Mouse (Mus musculus): ENCODE data around the gene Neurl1a. TPM values are rescaled to one million over a fixed set of nuclear protein-coding genes. Genes with fewer than 3 reads are reported as not detected.
A peak's percentile ranks its signal among the peaks of the same experiment; 100 is the strongest.

Gene Neurl1a
- total and polyA plus RNA-seq, 2 experiments = 0.28 TPM

DNA sequence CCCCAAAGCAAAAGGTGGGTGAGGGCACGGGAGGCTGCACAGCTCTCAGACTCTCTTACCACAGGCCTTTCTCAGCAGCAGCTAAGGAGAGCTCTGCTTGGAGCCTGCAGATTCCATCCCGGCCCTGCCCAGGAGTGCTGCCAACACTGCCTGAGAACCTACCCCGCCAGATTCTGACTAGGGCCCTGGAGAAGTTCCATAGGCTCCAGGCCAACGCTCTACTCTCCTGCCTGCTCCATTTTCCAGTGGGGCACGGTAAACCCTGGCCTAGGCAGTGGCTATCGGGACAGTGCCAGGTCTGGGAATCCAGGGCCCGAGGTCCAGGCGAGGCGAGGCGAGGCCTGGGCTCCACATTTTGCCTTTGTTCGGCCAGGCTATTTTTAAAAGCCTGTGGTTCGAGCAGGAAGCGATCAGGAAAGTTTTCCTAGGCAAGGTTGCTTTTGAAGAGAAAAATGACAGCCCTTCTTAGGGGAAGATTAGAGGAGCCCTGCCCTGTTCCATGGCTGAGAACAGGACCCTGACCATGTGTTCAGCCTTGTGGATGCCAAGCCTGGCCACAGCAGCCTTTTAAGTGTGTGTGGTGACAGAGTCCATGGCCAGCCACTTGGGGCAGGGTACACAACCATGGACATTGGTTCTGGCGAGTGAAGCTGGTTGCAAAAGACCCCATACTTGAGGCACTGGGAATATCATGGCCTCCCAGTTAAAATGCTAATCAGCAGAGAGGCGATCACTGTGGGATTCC, 101.3 kb downstream of the Neurl1a start:
- DNase-seq (ENCODE audit: extremely low read depth, low read depth, low spot score) = peak; percentile 90
- peak overlapping the region; percentile 36 for H3K27ac ChIP-seq (replicated peaks; ENCODE audit: insufficient read depth, low read depth, low read length)
- TF ChIP-seq POLR2A (IDR thresholded peaks at IDR 0.05; ENCODE audit: extremely low read depth, insufficient read depth, low read length) (no peak), CTCF (IDR thresholded peaks at IDR 0.05; ENCODE audit: low read depth, low read length) (no peak)

DNA sequence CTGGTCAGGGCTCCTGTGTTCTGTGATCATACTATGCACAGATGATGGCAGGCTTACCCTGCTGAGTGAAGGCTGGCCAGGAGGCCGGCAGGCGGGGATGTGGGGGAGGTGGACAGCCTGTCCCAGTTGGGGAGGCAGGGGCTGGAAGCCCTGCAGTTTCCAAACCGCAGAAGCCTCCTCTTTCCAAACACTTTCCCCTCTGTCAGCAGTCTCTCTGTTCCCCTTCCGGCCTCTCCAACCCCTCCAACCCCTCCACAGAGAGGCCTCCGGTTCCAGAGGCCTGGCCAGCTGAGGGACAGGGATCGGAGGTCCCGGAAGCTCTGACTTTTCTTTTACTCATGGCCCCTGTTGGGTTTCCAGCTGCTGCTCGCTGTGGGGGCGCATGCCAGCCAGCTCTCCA, 102.3 kb downstream of the Neurl1a start:
- Histone ChIP-seq H3K4me3 (ENCODE audit: insufficient read depth, low read depth, low read length) (no peak overlapping the region), H3K27ac (replicated peaks; ENCODE audit: insufficient read depth, low read depth, low read length) (peak overlapping the region; percentile 36; the same call in 1 of the 2 replicates), H3K27me3 (ENCODE audit: control insufficient read depth, insufficient read depth, low read length) (no peaks in the 10 kb centered on the region), H3K79me2 (ENCODE audit: control insufficient read depth, insufficient read depth, low read length) (no peaks in the 10 kb centered on the region), H3K9ac (ENCODE audit: low read depth, low read length) (no peak overlapping the region), H3K4me1 (ENCODE audit: control insufficient read depth, insufficient read depth, low read length) (peaks cover 28% of the 10 kb centered on the region), H3K36me3 (ENCODE audit: control insufficient read depth, insufficient read depth, low read length) (peaks cover 6% of the 10 kb centered on the region; the same call in 1 of the 2 replicates)
- WGBS = 78% methylated on average over 9 of the region's 9 CpGs
- TF ChIP-seq POLR2A (IDR thresholded peaks at IDR 0.05; ENCODE audit: extremely low read depth, insufficient read depth, low read length) (no peak), CTCF (IDR thresholded peaks at IDR 0.05; ENCODE audit: low read depth, low read length) (no peak)
- no peak for DNase-seq (ENCODE audit: extremely low read depth, low read depth, low spot score)

More for the DNA sequence above, 101.3 kb downstream of the Neurl1a start:
- no peaks in the 10 kb centered on the region for H3K27me3 ChIP-seq (ENCODE audit: control insufficient read depth, insufficient read depth, low read length)
- H3K36me3 ChIP-seq (ENCODE audit: control insufficient read depth, insufficient read depth, low read length) = peaks cover under 1% of the 10 kb centered on the region; the same call in 1 of the 2 replicates
- peaks cover 28% of the 10 kb centered on the region for H3K4me1 ChIP-seq (ENCODE audit: control insufficient read depth, insufficient read depth, low read length)
- WGBS = 18% methylated on average over 15 of the region's 15 CpGs
- H3K9ac ChIP-seq (ENCODE audit: low read depth, low read length) = no peak overlapping the region
- H3K79me2 ChIP-seq (ENCODE audit: control insufficient read depth, insufficient read depth, low read length) = no peaks in the 10 kb centered on the region
- no peak overlapping the region for H3K4me3 ChIP-seq (ENCODE audit: insufficient read depth, low read depth, low read length)

DNA sequence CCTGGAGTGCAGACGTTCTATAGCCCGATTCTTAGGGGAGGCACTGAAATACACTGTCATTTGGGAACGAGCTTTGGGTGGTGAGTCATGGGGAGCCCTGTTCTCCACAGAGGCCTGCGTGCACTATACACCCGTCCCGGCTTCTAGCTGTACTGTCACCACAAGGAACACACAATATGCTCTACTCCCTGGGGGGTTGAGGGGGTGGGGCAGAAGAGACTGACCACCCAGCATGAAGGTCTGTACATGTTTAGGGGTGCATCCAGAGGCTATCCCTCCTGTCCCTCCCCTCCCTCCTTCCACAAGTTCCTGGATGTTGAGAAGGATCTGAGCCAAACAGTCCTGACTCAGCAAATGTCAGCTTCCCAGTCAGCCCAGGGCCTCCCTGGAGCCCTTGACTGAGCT, 103.4 kb downstream of the Neurl1a start:
- Histone ChIP-seq H3K27me3 (ENCODE audit: control insufficient read depth, insufficient read depth, low read length) (no peaks in the 10 kb centered on the region), H3K36me3 (ENCODE audit: control insufficient read depth, insufficient read depth, low read length) (peaks cover 6% of the 10 kb centered on the region; the same call in 1 of the 2 replicates), H3K27ac (replicated peaks; ENCODE audit: insufficient read depth, low read depth, low read length) (no peak overlapping the region), H3K79me2 (ENCODE audit: control insufficient read depth, insufficient read depth, low read length) (no peaks in the 10 kb centered on the region), H3K4me3 (ENCODE audit: insufficient read depth, low read depth, low read length) (no peak overlapping the region), H3K4me1 (ENCODE audit: control insufficient read depth, insufficient read depth, low read length) (peaks cover 25% of the 10 kb centered on the region), H3K9ac (ENCODE audit: low read depth, low read length) (no peak overlapping the region)
- TF ChIP-seq CTCF (IDR thresholded peaks at IDR 0.05; ENCODE audit: low read depth, low read length) (no peak), POLR2A (IDR thresholded peaks at IDR 0.05; ENCODE audit: extremely low read depth, insufficient read depth, low read length) (no peak)
- 88% methylated on average over 6 of the region's 6 CpGs for WGBS
- no peak for DNase-seq (ENCODE audit: extremely low read depth, low read depth, low spot score)

DNA sequence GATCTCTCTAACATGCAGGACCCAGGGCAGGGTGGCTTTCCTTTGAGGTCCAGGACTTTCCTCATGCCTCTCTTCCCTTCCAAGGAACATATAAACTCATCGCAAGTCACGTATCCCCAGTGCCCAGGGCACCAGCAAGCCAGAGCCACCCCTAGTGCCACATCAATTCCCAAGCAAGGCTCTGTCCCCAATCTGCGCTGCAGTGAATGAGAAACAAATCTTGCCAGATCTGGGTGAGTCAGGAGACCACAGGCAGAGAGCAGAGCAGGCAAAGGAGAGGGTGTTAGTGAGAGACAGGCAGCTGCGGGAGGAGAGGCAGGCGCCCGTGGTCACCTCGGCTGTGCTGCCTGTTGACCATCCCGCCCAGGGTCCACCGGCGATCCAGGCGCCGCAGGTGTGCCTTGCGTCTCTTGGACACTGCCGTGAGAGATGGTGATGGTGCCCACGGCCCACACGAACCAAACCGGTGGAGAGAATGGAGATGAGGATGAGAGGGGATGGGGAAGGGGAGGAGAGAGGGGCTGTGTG, 104.1 kb downstream of the Neurl1a start:
- 98% methylated on average over 17 of the region's 17 CpGs for WGBS
- no peak overlapping the region for H3K9ac ChIP-seq (ENCODE audit: low read depth, low read length)
- no peak for TF ChIP-seq POLR2A (IDR thresholded peaks at IDR 0.05; ENCODE audit: extremely low read depth, insufficient read depth, low read length)
- TF ChIP-seq CTCF (IDR thresholded peaks at IDR 0.05; ENCODE audit: low read depth, low read length) = no peak
- H3K27ac ChIP-seq (replicated peaks; ENCODE audit: insufficient read depth, low read depth, low read length) = no peak overlapping the region
- no peak overlapping the region for H3K4me3 ChIP-seq (ENCODE audit: insufficient read depth, low read depth, low read length)
- no peaks in the 10 kb centered on the region for H3K27me3 ChIP-seq (ENCODE audit: control insufficient read depth, insufficient read depth, low read length)
- no peaks in the 10 kb centered on the region; the same call in 1 of the 2 replicates for H3K79me2 ChIP-seq (ENCODE audit: control insufficient read depth, insufficient read depth, low read length)
- DNase-seq (ENCODE audit: extremely low read depth, low read depth, low spot score) = no peak
- peaks cover 25% of the 10 kb centered on the region for H3K4me1 ChIP-seq (ENCODE audit: control insufficient read depth, insufficient read depth, low read length)
- peaks cover 6% of the 10 kb centered on the region; the same call in 1 of the 2 replicates for H3K36me3 ChIP-seq (ENCODE audit: control insufficient read depth, insufficient read depth, low read length)

DNA sequence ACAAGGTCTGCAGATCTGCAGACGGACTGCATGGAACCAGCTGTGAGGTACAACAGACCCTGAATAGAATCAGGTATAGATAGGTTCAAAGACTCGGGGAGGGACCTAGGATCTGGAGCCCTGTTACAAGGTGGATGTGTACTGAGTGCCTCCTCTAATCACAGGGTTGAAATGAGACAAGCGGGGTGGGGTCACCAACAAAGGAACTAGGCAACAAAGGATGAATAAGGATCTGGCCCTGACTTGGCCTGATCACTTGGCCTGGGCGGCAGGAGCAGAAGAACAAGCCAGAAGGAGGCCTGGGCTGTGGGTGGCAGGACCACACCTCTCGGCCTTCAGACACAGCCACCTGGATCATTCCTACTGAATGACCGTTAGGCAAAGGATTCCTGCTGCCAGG, 107.0 kb downstream of the Neurl1a start:
- no peak overlapping the region for H3K27ac ChIP-seq (replicated peaks; ENCODE audit: insufficient read depth, low read depth, low read length)
- no peak for DNase-seq (ENCODE audit: extremely low read depth, low read depth, low spot score)
- peaks cover 13% of the 10 kb centered on the region for H3K4me1 ChIP-seq (ENCODE audit: control insufficient read depth, insufficient read depth, low read length)
- H3K36me3 ChIP-seq (ENCODE audit: control insufficient read depth, insufficient read depth, low read length) = peaks cover 6% of the 10 kb centered on the region; the same call in 1 of the 2 replicates
- no peaks in the 10 kb centered on the region; the same call in 1 of the 2 replicates for H3K79me2 ChIP-seq (ENCODE audit: control insufficient read depth, insufficient read depth, low read length)
- TF ChIP-seq CTCF (IDR thresholded peaks at IDR 0.05; ENCODE audit: low read depth, low read length) (no peak), POLR2A (IDR thresholded peaks at IDR 0.05; ENCODE audit: extremely low read depth, insufficient read depth, low read length) (no peak)
- no peaks in the 10 kb centered on the region for H3K27me3 ChIP-seq (ENCODE audit: control insufficient read depth, insufficient read depth, low read length)
- H3K4me3 ChIP-seq (ENCODE audit: insufficient read depth, low read depth, low read length) = no peak overlapping the region
- 94% methylated on average over 6 of the region's 6 CpGs for WGBS
- H3K9ac ChIP-seq (ENCODE audit: low read depth, low read length) = no peak overlapping the region

All from liver, adult 2 months (tissue).